Mouse (Mus musculus) thymus, adult 2 months (tissue): ENCODE results near the gene Rab37.

Experiments used
- CTCF ChIP-seq: fragments of 200-500 bp; IDR thresholded peaks from 2 replicates; pipeline ENCODE4 v1.5.1; 2012; ENCODE audit warnings: mild to moderate bottlenecking, control low read depth, low read length, moderate library complexity, borderline replicate concordance; ENCODE audit not compliant: control insufficient read depth, poor library complexity, insufficient read depth; ENCODE audit errors: extremely low read depth
- POLR2A ChIP-seq: fragments of 200-500 bp; IDR thresholded peaks from 2 replicates; pipeline ENCODE4 v1.6.1; 2012; ENCODE audit warnings: mild to moderate bottlenecking, low read length, control low read depth, moderate library complexity; ENCODE audit not compliant: control insufficient read depth, poor library complexity, insufficient read depth; ENCODE audit errors: extremely low read depth

GRCm38 (mm10) chr11:115166776-115167175 lies 75.5 kb downstream of the Rab37 start:
- TF ChIP-seq CTCF (no peak), POLR2A (no peak)
